ENCODE assay signal across 12 mouse cellular contexts in genomic region chr10:81396749-81397148, GRCm38 (mm10). TPM values are rescaled to one million over a fixed set of nuclear protein-coding genes. Genes with fewer than 3 reads are reported as not detected.
DNase-seq lines count a peak whose midpoint lies in the region; ATAC-seq and TF ChIP-seq lines count a peak whose summit lies in the region.
"Had no signal": no experiment of that assay in that cellular context is flagged by ENCODE, and none has a peak within 500 bp of the region (broad histone marks: within the 10 kb centered on the region; RNA-seq: fewer than 3 reads in every experiment).

No protein-coding gene starts in this region.

- no peak for ATAC-seq in hindbrain, embryonic 11.5 days (ENCODE audit: low FRiP score)
- ATAC-seq in hindbrain, postnatal 0 days: no peak
- ATAC-seq in hindbrain, embryonic 15.5 days (ENCODE audit: low FRiP score, low read depth): no peak
- ATAC-seq: intestine, postnatal 0 days had no signal

- peak overlapping the region; percentile 21; the same call in 1 of the 2 replicates for H3K9ac ChIP-seq in hindbrain, embryonic 11.5 days (ENCODE audit: low read depth, low read length)
- no peak overlapping the region for H3K9ac ChIP-seq in hindbrain, postnatal 0 days (replicated peaks; ENCODE audit: low read length)
- H3K9ac ChIP-seq in hindbrain, embryonic 15.5 days: no peak overlapping the region

- no peak overlapping the region for H3K4me3 ChIP-seq in hindbrain, embryonic 11.5 days (ENCODE audit: low read depth, low read length)
- no peak overlapping the region for H3K4me3 ChIP-seq in hindbrain, postnatal 0 days (ENCODE audit: low read length)
- H3K4me3 ChIP-seq in thymus, adult 2 months (ENCODE audit: control insufficient read depth, insufficient read depth, low read length): no peak overlapping the region
- no peak overlapping the region for H3K4me3 ChIP-seq in hindbrain, embryonic 15.5 days

- no peak overlapping the region for H3K4me2 ChIP-seq in hindbrain, embryonic 11.5 days (replicated peaks; ENCODE audit: low read depth, low read length)
- H3K4me2 ChIP-seq in hindbrain, postnatal 0 days (ENCODE audit: low read depth, low read length): no peak overlapping the region
- H3K4me2 ChIP-seq in hindbrain, embryonic 15.5 days: no peak overlapping the region

- WGBS in hindbrain, embryonic 11.5 days: 60% methylated on average over 5 of the region's 5 CpGs
- WGBS in hindbrain, postnatal 0 days: 43% methylated on average over 5 of the region's 5 CpGs
- WGBS in thymus, adult 2 months: 15% methylated on average over 5 of the region's 5 CpGs
- 49% methylated on average over 5 of the region's 5 CpGs for WGBS in hindbrain, embryonic 15.5 days

- no peak for TF ChIP-seq POLR2A in thymus, adult 2 months (IDR thresholded peaks at IDR 0.05; ENCODE audit: control insufficient read depth, extremely low read depth, insufficient read depth, low read length, poor library complexity)

- no peak for DNase-seq in hindbrain, embryonic 11.5 days (ENCODE audit: low spot score)
- no peak for DNase-seq in hindbrain, postnatal 0 days (ENCODE audit: low spot score)
- DNase-seq in thymus, postnatal 25 days: peak; percentile 54
- DNase-seq in thymus, adult 2 months: no peak
- no peak for DNase-seq in layer of hippocampus, adult 18-20 months (ENCODE audit: low spot score in 2 of 2)
- DNase-seq in layer of hippocampus, postnatal 36 days: no peak
- DNase-seq: cerebellum, adult 9-10 months; heart, postnatal 10 days; right cerebral cortex, postnatal 25 days had no signal

- no peak for TF ChIP-seq CTCF in hindbrain, postnatal 0 days (IDR thresholded peaks at IDR 0.05; ENCODE audit: low read depth)
- no peak for TF ChIP-seq CTCF in thymus, adult 2 months (IDR thresholded peaks at IDR 0.05; ENCODE audit: borderline replicate concordance, control insufficient read depth, extremely low read depth, insufficient read depth, low read length, poor library complexity)

- H3K27me3 ChIP-seq in hindbrain, embryonic 11.5 days (ENCODE audit: control insufficient read depth, insufficient read depth, low read length): peaks cover 6% of the 10 kb centered on the region; the same call in 1 of the 2 replicates
- no peaks in the 10 kb centered on the region for H3K27me3 ChIP-seq in hindbrain, postnatal 0 days (ENCODE audit: insufficient read depth, low read length)
- no peaks in the 10 kb centered on the region for H3K27me3 ChIP-seq in thymus, adult 2 months (ENCODE audit: control insufficient read depth, insufficient read depth, low read length)
- H3K27me3 ChIP-seq in hindbrain, embryonic 15.5 days: no peaks in the 10 kb centered on the region

- H3K36me3 ChIP-seq in hindbrain, embryonic 11.5 days (ENCODE audit: control insufficient read depth, insufficient read depth, low read length): no peaks in the 10 kb centered on the region
- H3K36me3 ChIP-seq in hindbrain, postnatal 0 days (ENCODE audit: insufficient read depth, low read length): peaks cover 12% of the 10 kb centered on the region; the same call in 1 of the 2 replicates
- H3K36me3 ChIP-seq in thymus, adult 2 months (ENCODE audit: control insufficient read depth, insufficient read depth, low read length): no peaks in the 10 kb centered on the region
- H3K36me3 ChIP-seq in hindbrain, embryonic 15.5 days: no peaks in the 10 kb centered on the region

- H3K9me3 ChIP-seq in hindbrain, embryonic 11.5 days (ENCODE audit: control insufficient read depth, low read length): no peaks in the 10 kb centered on the region
- no peaks in the 10 kb centered on the region for H3K9me3 ChIP-seq in hindbrain, postnatal 0 days (ENCODE audit: low read length)
- H3K9me3 ChIP-seq in hindbrain, embryonic 15.5 days: no peaks in the 10 kb centered on the region

- peaks cover 15% of the 10 kb centered on the region for H3K4me1 ChIP-seq in hindbrain, embryonic 11.5 days (replicated peaks; ENCODE audit: control insufficient read depth, insufficient read depth, low read length)
- H3K4me1 ChIP-seq in hindbrain, postnatal 0 days (ENCODE audit: insufficient read depth, low read length): peaks cover 13% of the 10 kb centered on the region; the same call in 1 of the 2 replicates
- peaks cover 27% of the 10 kb centered on the region for H3K4me1 ChIP-seq in thymus, adult 2 months (replicated peaks; ENCODE audit: control insufficient read depth, insufficient read depth, low read length)
- H3K4me1 ChIP-seq in hindbrain, embryonic 15.5 days (replicated peaks): peaks cover 46% of the 10 kb centered on the region

- H3K27ac ChIP-seq in hindbrain, embryonic 11.5 days (ENCODE audit: low read depth, low read length): no peak overlapping the region
- H3K27ac ChIP-seq in hindbrain, postnatal 0 days: no peak overlapping the region
- H3K27ac ChIP-seq in thymus, adult 2 months (ENCODE audit: control insufficient read depth, insufficient read depth, low read length): no peak overlapping the region
- peak overlapping the region; percentile 51; the same call in 1 of the 2 replicates for H3K27ac ChIP-seq in hindbrain, embryonic 15.5 days (replicated peaks)

RNA-seq across cellular contexts. Expression of gene Smim24, which starts 3.9 kb away (rescaled TPM):
- 2.7 and 4.1 TPM in 2 replicates for polyA plus RNA-seq in hindbrain, embryonic 11.5 days (2014; fragmentation: Nextera tagmentation; extraction: Ambion mirVana)
- total RNA-seq in hindbrain, postnatal 0 days (2014; rRNA removed): 2.9 and 3.7 TPM in 2 replicates
- polyA plus RNA-seq in hindbrain, postnatal 0 days (2015; fragmentation: Nextera tagmentation; extraction: Ambion mirVana): 1.4 and 1.7 TPM in 2 replicates
- 49.7 and 51.1 TPM in 2 replicates for polyA plus RNA-seq in thymus, adult 2 months (2012; rRNA removed)
- 1.4 and 1.8 TPM in 2 replicates for polyA plus RNA-seq in hindbrain, embryonic 15.5 days (2015; fragmentation: Nextera tagmentation; extraction: Ambion mirVana)
- 1 to 10 TPM; 1.8 to 2.4 TPM for total RNA-seq in layer of hippocampus, adult 18-20 months (2021)
- 1 to 10 TPM; 1.6 to 1.7 TPM for total RNA-seq in layer of hippocampus, postnatal 36 days (2021)

RNA-seq across cellular contexts. Expression of gene Gm48552, which starts 7.9 kb away (rescaled TPM):
- 0.49 and 1.0 TPM in 2 replicates for polyA plus RNA-seq in hindbrain, embryonic 11.5 days (2014; fragmentation: Nextera tagmentation; extraction: Ambion mirVana)
- total RNA-seq in hindbrain, postnatal 0 days (2014; rRNA removed): 7.5 TPM in 2 replicates
- 2.7 and 4.0 TPM in 2 replicates for polyA plus RNA-seq in hindbrain, postnatal 0 days (2015; fragmentation: Nextera tagmentation; extraction: Ambion mirVana)
- polyA plus RNA-seq in thymus, adult 2 months (2012; rRNA removed): 7.5 and 8.4 TPM in 2 replicates
- 2.1 and 2.7 TPM in 2 replicates for polyA plus RNA-seq in hindbrain, embryonic 15.5 days (2015; fragmentation: Nextera tagmentation; extraction: Ambion mirVana)
- total RNA-seq in layer of hippocampus, adult 18-20 months (2021): 1 to 10 TPM; 4.2 to 6.9 TPM
- total RNA-seq in layer of hippocampus, postnatal 36 days (2021): 1 to 10 TPM; 4.5 to 7.1 TPM
- total RNA-seq: neutrophil, adult 5-6 weeks had no signal

RNA-seq across cellular contexts. Expression of gene Gm48551, which starts 12.5 kb away (rescaled TPM):
- 2.2 and 3.2 TPM in 2 replicates for polyA plus RNA-seq in hindbrain, embryonic 11.5 days (2014; fragmentation: Nextera tagmentation; extraction: Ambion mirVana)
- total RNA-seq in hindbrain, postnatal 0 days (2014; rRNA removed): 2.1 and 3.3 TPM in 2 replicates
- 5.3 and 7.0 TPM in 2 replicates for polyA plus RNA-seq in hindbrain, postnatal 0 days (2015; fragmentation: Nextera tagmentation; extraction: Ambion mirVana)
- 4.1 and 5.3 TPM in 2 replicates for polyA plus RNA-seq in thymus, adult 2 months (2012; rRNA removed)
- polyA plus RNA-seq in hindbrain, embryonic 15.5 days (2015; fragmentation: Nextera tagmentation; extraction: Ambion mirVana): 6.2 and 6.6 TPM in 2 replicates
- 1 to 10 TPM; 4.1 to 4.8 TPM for total RNA-seq in layer of hippocampus, adult 18-20 months (2021)
- total RNA-seq in layer of hippocampus, postnatal 36 days (2021): 1 to 10 TPM; 4.0 to 6.6 TPM

RNA-seq across cellular contexts. Expression of gene Dohh, which starts 12.5 kb away (rescaled TPM):
- 44.8 and 52.6 TPM in 2 replicates for polyA plus RNA-seq in hindbrain, embryonic 11.5 days (2014; fragmentation: Nextera tagmentation; extraction: Ambion mirVana)
- 146 TPM in 2 replicates for total RNA-seq in hindbrain, postnatal 0 days (2014; rRNA removed)
- 111 and 114 TPM in 2 replicates for polyA plus RNA-seq in hindbrain, postnatal 0 days (2015; fragmentation: Nextera tagmentation; extraction: Ambion mirVana)
- polyA plus RNA-seq in thymus, adult 2 months (2012; rRNA removed): 119 and 123 TPM in 2 replicates
- polyA plus RNA-seq in hindbrain, embryonic 15.5 days (2015; fragmentation: Nextera tagmentation; extraction: Ambion mirVana): 92.2 and 94.0 TPM in 2 replicates
- total RNA-seq in layer of hippocampus, adult 18-20 months (2021): 10 to 100 TPM; 82.0 to 82.9 TPM
- total RNA-seq in layer of hippocampus, postnatal 36 days (2021): 10 to 100 TPM; 72.5 to 76.9 TPM

RNA-seq across cellular contexts. Expression of gene Fzr1, which starts 18.4 kb away (rescaled TPM):
- 83.0 and 92.1 TPM in 2 replicates for polyA plus RNA-seq in hindbrain, embryonic 11.5 days (2014; fragmentation: Nextera tagmentation; extraction: Ambion mirVana)
- total RNA-seq in hindbrain, postnatal 0 days (2014; rRNA removed): 106 and 118 TPM in 2 replicates
- polyA plus RNA-seq in hindbrain, postnatal 0 days (2015; fragmentation: Nextera tagmentation; extraction: Ambion mirVana): 131 and 134 TPM in 2 replicates
- 181 and 201 TPM in 2 replicates for polyA plus RNA-seq in thymus, adult 2 months (2012; rRNA removed)
- polyA plus RNA-seq in hindbrain, embryonic 15.5 days (2015; fragmentation: Nextera tagmentation; extraction: Ambion mirVana): 147 and 152 TPM in 2 replicates
- 10 to 100 TPM; 70.8 to 72.5 TPM for total RNA-seq in layer of hippocampus, adult 18-20 months (2021)
- total RNA-seq in layer of hippocampus, postnatal 36 days (2021): 10 to 100 TPM; 61.5 to 68.9 TPM
